Mouse (Mus musculus) c-Kit-positive CD71-negative TER-119-negative erythroid progenitor cells, embryonic 14.5 days (primary cell): Measurements from ENCODE around the gene Sprr2a2.
"Not testable (repeated sequence)": the region's sequence is repeated elsewhere in the genome, so short reads cannot be mapped to it uniquely, and the experiment has no call there.

ENCODE experiments used
- DNase-seq: peaks from one replicate; pipeline ENCODE4 v3.0.0-alpha.2; 2013; ENCODE audit warnings: low read depth

Gene Sprr2a2

DNA sequence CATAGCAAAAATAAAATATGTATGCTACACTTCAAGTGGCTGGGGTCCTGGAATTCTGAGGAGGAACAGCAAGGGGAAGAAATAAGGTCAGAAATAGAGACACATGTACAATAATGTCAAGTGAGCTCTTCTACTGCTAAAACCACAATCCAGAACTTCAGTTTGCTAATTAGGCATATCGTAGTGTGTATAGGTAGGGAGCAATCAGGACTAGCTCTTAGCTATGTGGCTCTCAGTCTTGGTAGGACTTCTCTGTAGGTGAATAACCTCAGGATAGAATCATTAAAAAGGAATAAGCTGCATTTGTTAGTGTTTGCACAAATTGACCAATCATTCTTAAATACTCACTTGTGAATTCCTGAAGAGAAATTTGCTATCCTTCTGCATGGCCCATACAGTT, 58.3 kb downstream of the Sprr2a2 start:
- DNase-seq = not testable (repeated sequence)

DNA sequence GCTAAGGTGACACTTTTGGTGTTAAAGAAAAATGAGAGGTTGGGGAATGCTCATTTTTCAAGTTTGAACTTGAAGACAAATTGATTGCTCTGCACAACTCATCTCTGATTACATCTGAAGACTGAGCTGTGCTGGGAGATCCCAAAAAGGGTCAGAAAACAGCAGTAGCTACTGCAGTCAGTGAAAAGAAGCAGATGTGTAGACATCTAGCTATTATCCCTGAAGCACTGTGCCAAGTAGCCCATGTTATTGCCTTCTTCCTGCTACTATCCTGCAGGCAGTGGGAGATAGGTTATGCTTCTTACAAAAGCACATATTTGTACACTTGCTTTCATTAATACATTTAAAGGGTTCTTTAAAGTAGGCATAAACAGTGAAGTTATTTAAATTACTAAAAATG, 63.9 kb downstream of the Sprr2a2 start:
- DNase-seq = not testable (repeated sequence)

DNA sequence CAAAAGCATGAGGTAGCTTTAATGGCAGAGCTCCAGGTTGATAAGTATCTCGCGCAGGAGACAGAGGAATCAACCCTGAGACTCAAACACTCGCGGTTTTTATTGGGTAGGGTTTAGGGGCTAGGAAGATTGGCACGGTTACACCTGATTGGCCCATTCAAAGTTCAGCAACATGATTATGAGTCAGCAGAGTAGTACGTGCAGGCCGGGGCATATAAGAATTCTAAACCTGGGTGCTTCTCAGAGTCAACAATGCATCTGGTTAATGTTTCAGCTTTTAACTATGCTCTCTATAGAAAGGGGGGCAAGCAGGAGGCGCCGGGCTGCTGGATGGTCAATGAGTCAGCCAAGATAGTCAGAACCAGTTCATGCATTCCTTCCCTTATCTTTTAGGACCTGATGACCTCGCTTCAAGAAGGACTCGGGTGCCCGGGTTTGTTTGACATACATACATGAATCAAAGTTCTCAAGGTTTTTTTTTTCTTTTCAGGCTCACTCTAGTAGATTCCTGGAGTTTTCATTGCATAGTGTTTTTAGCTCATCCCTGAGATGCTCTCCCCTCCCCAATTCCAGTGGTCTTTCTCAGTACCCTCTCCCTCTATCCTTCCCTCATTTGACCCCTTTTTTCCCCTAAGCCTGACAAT, 65.4 kb downstream of the Sprr2a2 start:
- not testable (repeated sequence) for DNase-seq

DNA sequence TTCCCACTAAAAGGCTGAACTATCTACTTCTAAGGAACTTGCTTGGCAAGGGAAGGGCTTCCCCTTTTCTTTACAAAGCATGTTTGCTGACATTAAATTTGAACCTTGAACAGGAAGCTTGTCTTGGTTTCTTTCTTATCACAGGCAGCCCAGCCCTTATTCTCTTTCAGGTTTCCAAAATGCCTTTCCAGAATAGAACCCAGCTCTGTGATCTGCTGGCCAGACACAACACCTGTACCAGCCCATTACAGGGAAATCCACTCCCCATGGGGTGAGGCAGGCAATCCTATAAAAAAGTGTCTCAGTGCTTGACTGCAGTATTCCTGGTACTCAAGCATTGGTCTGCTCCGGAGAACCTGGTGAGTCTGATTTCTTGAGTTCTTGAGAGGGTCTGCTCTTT, 69.4 kb downstream of the Sprr2a2 start, which contains the start of gene Sprr2a3:
Sprr2a3 (plus strand) TSS at position 317 of the 400 bp plus-strand sequence.
- DNase-seq = not testable (repeated sequence)

DNA sequence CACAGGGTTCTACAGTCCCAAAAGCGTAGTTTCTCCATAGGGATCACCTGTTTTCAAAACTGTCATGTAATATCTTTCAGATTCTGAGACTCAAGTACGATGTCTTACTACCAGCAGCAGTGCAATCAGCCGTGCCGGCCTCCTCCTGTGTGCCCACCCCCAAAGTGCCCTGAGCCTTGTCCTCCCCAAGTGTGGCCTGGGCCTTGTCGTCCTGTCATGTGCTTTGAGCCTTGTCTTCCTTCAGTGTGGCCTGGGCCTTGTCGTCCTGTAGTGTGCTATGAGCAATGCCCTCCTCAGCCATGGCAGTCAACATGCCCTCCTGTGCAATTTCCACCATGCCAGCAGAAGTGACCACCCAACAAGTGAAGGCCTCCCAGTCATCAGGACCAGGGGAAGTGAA, 72.8 kb downstream of the Sprr2a2 start:
- not testable (repeated sequence) for DNase-seq
